Mouse (Mus musculus): ENCODE results near the gene Dapk1.

GRCm38 (mm10) chr13:60672882-60673675 lies 71.3 kb downstream of the Dapk1 start:
- no peak for TF ChIP-seq CTCF (IDR thresholded peaks at IDR 0.05)
- TF ChIP-seq POLR2A (IDR thresholded peaks at IDR 0.05; ENCODE audit: insufficient read depth, low read depth, low read length): no peak
- TF ChIP-seq EP300 (IDR thresholded peaks at IDR 0.05; ENCODE audit: insufficient read depth, low read depth, low read length): no peak

All from heart, adult 2 months (tissue).